Mouse (Mus musculus) c-Kit-positive CD71-negative TER-119-negative erythroid progenitor cells, embryonic 14.5 days (primary cell): ENCODE data around the gene Tnfrsf25.

Experiments used
- DNase-seq: peaks from one replicate; pipeline ENCODE4 v3.0.0-alpha.2; 2013; ENCODE audit warnings: low read depth

Gene Tnfrsf25

GRCm38 (mm10) chr4:152115921-152116612, at the start of gene Tnfrsf25:
Gene Tnfrsf25, plus strand, starts transcription at chr4:152115934.
- no peak for DNase-seq

GRCm38 (mm10) chr4:152067280-152067679, 48.5 kb upstream of the Tnfrsf25 start:
- no peak for DNase-seq

- DNase-seq, result no peak
Measured at GRCm38 (mm10) chr4:152068166-152068724, 47.5 kb upstream of the Tnfrsf25 start.

DNA sequence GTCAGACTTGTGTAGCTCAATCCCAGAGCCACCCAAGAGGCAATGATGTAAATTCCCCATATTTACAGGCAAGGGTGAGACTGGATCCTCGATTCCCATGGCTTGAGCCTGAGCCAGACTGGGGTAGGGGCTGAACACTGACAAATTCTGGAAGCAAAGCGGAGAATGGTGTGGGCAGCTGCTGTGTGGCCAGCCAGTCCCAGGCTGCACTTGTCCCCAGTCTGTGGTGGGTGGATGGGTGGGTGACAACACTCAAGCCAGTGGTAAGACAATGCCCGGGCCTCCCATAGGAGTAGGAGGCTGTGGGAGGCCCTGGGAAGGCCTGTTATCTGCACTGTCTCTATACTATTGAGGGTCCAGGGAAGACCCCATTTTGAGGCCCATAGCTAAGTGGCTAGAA, 46.5 kb upstream of the Tnfrsf25 start:
- no peak for DNase-seq

- DNase-seq, result no peak
Measured at GRCm38 (mm10) chr4:152070494-152071396, 45.0 kb upstream of the Tnfrsf25 start.

- DNase-seq, result no peak
Measured at GRCm38 (mm10) chr4:152072121-152072601, 43.6 kb upstream of the Tnfrsf25 start, which contains the start of gene Plekhg5. Gene Plekhg5, plus strand, starts transcription at chr4:152072498.

DNA sequence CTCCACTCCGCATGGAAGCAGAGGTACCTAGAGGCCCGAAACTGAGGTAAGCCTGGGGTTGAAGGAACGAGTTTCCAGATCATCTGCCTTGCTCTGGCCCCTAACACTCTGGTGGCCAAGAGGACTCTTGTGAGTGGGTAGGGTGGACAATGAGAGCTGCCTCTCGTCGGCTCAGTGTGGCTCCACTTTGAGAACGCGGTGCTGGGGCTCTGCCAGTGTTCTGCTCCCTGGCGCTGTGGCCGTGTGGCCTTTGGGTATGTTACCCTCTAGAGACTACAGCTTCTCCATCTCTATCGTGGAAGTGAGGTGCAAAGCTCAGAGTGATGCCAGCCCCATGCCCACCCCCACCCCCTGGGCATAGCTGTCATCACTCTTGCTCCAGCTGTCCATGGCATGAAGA, 43.1 kb upstream of the Tnfrsf25 start:
- DNase-seq, result no peak

DNA sequence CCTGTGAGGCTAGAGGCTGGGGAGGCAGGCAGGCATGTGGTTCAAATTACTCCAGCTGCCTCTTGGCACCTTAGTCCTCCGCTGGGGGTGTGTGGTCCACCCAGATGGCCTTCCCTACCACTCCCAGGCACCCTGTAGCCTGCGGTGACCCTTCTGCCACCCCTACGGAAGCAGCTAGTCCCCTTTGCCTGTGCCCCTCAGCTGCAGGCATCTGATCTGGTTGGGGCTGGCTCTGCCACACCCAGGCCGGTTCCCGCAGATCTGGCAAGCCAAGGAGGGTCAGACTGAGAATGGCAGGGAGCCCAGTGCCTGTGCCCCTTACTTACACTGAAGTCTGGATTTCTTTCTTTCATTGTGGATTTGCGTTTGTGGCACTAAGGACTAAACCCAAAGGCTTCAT, 42.0 kb upstream of the Tnfrsf25 start:
- no peak for DNase-seq

GRCm38 (mm10) chr4:152074548-152074947, 41.2 kb upstream of the Tnfrsf25 start:
- DNase-seq, result no peak

DNA sequence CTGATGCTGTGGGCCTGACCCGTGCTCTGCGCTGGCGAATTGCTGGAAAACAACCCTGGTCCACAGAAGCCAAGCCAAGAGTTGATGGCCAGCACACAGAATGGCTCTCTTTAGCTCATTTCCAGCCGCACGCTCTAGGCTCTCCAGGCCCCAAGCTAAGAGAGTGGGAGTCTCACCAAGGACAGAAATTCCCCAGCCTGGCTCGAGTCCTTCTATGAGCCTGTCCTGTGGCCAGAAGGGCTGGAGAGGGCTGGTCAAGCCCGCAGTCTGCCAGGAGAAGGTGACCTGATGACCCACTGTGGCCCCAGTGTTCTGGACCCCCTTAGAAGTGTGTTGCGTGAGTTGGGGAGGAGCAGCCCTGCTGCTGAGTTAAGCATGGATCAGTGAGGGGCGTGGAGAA, 38.5 kb upstream of the Tnfrsf25 start:
- DNase-seq, result no peak

GRCm38 (mm10) chr4:152078105-152078530, 37.6 kb upstream of the Tnfrsf25 start:
- DNase-seq, result no peak

DNA sequence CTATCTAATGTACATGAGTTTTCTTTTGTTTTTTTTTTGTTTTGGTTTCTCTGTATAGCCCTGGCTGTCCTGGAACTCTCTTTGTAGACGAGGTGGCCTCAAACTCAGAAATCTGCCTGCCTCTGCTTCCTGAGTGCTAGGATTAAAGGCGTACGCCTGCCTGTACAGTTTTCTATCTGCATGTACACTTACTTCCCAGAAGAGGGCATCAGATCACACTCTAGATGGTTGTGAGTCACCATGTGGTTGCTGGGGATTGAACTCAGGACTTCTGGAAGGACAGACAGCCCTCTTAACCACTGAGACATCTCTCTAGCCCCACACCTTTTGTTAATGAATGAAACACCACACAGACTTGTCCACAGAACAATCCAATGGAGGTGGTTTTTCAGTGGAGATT, 36.5 kb upstream of the Tnfrsf25 start:
- no peak for DNase-seq

- DNase-seq, result no peak
Measured at GRCm38 (mm10) chr4:152079931-152080330, 35.8 kb upstream of the Tnfrsf25 start.

- DNase-seq, result no peak
Measured at GRCm38 (mm10) chr4:152083611-152084220, 32.0 kb upstream of the Tnfrsf25 start.

GRCm38 (mm10) chr4:152084616-152085015, 31.1 kb upstream of the Tnfrsf25 start:
- no peak for DNase-seq

GRCm38 (mm10) chr4:152086505-152087210, 29.1 kb upstream of the Tnfrsf25 start:
- no peak for DNase-seq

DNA sequence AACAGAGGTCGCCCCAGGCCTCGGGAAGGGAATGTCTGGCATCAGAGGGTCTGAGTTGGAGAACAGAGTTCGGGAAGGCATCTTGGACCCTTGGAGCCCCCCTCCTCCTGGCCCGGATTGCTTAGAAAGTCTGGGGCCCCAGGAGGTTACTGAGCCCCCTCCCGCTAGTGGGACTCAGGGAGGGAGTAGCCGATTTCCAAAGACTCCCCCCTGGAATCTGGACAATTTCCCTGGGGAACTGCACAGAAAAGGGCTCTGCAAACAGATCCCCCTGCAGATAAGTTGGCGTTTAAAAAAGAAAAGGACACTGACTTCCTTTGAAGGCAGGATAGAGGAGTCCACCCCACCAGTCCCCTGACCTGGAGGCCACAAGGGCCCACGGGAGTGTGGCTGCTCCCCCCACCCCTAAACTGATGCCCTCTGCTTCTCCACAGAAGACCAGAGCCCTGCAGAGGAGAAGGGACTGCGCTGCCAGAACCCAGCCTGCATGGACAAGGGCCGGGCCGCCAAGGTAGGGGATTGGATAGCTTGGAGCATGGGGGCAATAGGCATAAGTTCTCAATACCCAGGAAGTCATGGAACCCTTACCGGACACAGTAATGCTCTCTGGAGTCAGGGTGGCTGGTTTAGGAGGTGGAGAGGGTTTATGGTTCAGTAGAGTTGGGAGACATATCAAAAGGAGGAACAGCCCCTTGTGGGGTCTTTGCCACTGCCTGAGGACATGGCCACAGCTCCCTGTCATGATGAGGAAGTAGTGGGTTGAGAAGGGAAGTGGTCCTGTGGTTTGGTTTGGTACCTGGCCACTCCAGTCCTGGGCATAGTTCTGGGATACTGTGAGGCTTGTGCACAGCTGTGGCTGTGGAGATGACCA, 28.3 kb upstream of the Tnfrsf25 start:
- DNase-seq, result no peak

GRCm38 (mm10) chr4:152088133-152088532, 27.6 kb upstream of the Tnfrsf25 start:
- DNase-seq, result no peak

- no peak for DNase-seq
Measured at GRCm38 (mm10) chr4:152088556-152089120, 27.1 kb upstream of the Tnfrsf25 start.

GRCm38 (mm10) chr4:152090191-152090590, 25.5 kb upstream of the Tnfrsf25 start:
- no peak for DNase-seq
